Mouse (Mus musculus): Measurements from ENCODE around the gene Kntc1. TPM values are rescaled to one million over a fixed set of nuclear protein-coding genes. Genes with fewer than 3 reads are reported as not detected.

Gene Kntc1
- total RNA-seq, 4 experiments from 2014 or later, result 0.99 to 2.9 (median 2.0) TPM

DNA sequence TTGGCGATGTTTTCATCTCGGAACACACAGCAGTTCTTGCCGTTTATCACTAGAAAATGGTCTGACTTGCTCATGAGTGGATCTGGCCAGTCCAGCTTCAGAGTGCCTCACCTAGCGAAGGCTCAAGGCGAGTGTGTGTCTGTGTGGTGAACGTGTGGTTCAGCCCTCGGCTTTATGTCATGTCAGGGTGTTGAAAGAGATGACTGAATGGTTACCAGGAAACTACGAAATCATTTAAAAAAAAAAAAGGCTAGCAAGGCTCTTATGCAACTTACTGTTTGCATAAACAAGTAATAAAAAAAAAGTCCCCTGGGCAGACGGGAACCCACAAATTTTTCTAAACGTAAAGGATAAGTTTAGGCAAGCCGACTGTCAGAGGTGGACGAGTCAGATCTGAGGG is 115.8 kb downstream of the Kntc1 start, which contains the start of gene Hcar2:
TSS of gene Hcar2 (minus strand) at position 135 of the 400 bp plus-strand sequence.
- no peak for DNase-seq (ENCODE audit: low spot score in 2 of 2)

DNA sequence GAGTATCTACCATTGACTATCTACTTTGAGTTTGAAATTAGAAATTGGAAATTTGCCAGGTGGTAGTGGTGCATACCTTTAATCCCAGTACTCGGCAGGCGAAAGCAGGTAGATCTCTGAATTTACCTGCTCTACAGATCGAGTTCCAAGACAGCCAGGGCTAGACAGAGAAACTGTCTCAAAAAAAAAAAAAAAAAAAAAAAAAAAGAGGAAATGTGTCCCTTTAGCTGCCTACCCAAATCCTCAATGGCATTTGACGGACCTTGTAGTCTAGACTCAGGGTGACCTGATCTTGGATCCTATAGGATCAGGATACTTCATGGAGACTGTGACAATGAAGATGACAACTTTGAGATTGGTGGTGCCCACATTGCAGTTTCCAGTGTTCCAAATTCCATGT is 116.9 kb downstream of the Kntc1 start:
- no peak for DNase-seq (ENCODE audit: low spot score in 2 of 2)

DNA sequence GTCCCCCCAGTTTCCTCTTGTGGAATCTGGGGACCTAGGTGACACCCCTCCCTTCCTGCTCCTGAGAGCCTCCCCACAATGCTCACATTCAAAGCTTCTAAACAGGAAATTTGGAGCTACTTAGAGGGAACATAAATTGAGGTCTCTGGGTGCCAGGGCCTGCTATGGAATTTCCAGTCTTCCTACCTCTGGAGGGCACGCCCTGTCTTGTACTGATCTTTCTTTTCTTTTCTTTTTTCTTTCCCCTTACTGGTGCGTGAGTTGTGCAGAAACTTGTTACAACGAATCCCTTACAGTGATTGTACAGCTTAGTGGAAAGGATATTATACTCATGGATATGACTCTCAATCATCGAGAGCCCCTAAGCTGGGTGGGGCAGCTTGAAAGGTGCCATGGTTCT is 120.1 kb downstream of the Kntc1 start:
- DNase-seq (ENCODE audit: low spot score in 2 of 2), result no peak

Other genes starting within 250 kb of the Kntc1 start
- gene B3gnt4, start 239.3 kb upstream of the Kntc1 start, total RNA-seq (2022), result 1 to 10 TPM in 3 of 4 experiments, under 1 TPM in 1; 0.55 to 1.9 (median 1.3) TPM
- 10 to 100 TPM; 29.8 to 34.4 (median 31.1) TPM for gene Diablo, start 225.5 kb upstream of the Kntc1 start, total RNA-seq (2022)
- gene Gm49027, start 224.2 kb upstream of the Kntc1 start, total RNA-seq (2022), result 1 to 10 TPM; 4.2 to 7.8 (median 5.3) TPM
- 10 to 100 TPM; 78.7 to 91.2 (median 87.3) TPM for gene Vps33a, start 176.7 kb upstream of the Kntc1 start, total RNA-seq (2022)
- gene Clip1, start 65.1 kb upstream of the Kntc1 start, total RNA-seq (2022), result 100 to 1,000 TPM; 125 to 142 (median 126) TPM
- gene Zcchc8, start 28.6 kb upstream of the Kntc1 start, total RNA-seq (2022), result 10 to 100 TPM; 41.5 to 54.4 (median 50.4) TPM
- gene Rsrc2, start 302 bp upstream of the Kntc1 start, total RNA-seq (2022), result 100 to 1,000 TPM in 3 of 4 experiments, 10 to 100 TPM in 1; 90.7 to 107 (median 103) TPM
- 1 to 10 TPM in 2 of 4 experiments, under 1 TPM in 1, not detected in 1; 0.33 to 5.8 (median 5.2) TPM for gene Hcar2, start 115.8 kb downstream of the Kntc1 start, total RNA-seq (2022)
- gene Hcar1, start 130.3 kb downstream of the Kntc1 start, total RNA-seq (2022), result 1 to 10 TPM; 1.0 to 1.6 (median 1.2) TPM
- gene Denr, start 157.5 kb downstream of the Kntc1 start, total RNA-seq (2022), result 10 to 100 TPM; 59.4 to 66.0 (median 60.5) TPM
- 1 to 10 TPM in 3 of 4 experiments, under 1 TPM in 1; 0.87 to 2.4 (median 1.9) TPM for gene Gm43518, start 177.7 kb downstream of the Kntc1 start, total RNA-seq (2022)
- 1 to 10 TPM; 2.1 to 7.2 (median 5.2) TPM for gene Ccdc62, start 181.0 kb downstream of the Kntc1 start, total RNA-seq (2022)
- 10 to 100 TPM; 33.5 to 47.0 (median 44.6) TPM for gene Hip1r, start 223.9 kb downstream of the Kntc1 start, total RNA-seq (2022)

Measured in layer of hippocampus, adult 8-10 months (tissue).